Mouse (Mus musculus) adrenal gland, adult 10 weeks (tissue): ENCODE data around the gene Map4k2. TPM values are rescaled to one million over a fixed set of nuclear protein-coding genes. Genes with fewer than 3 reads are reported as not detected.

Experiments used
- polyA plus RNA-seq: library from polyadenylated mRNA; stranded (reverse); fragments of 350-450 nt; fragmentation: Illumina TruSeq; extraction: RNeasy Lipid Tissue Mini Kit (QIAGEN cat#74804); gene quantifications from one replicate; pipeline ENCODE4 v1.2.3, GENCODE M21; 2014; ENCODE audit warnings: low read depth, low replicate concordance

Gene Map4k2
- 6.2 TPM for polyA plus RNA-seq

DNA sequence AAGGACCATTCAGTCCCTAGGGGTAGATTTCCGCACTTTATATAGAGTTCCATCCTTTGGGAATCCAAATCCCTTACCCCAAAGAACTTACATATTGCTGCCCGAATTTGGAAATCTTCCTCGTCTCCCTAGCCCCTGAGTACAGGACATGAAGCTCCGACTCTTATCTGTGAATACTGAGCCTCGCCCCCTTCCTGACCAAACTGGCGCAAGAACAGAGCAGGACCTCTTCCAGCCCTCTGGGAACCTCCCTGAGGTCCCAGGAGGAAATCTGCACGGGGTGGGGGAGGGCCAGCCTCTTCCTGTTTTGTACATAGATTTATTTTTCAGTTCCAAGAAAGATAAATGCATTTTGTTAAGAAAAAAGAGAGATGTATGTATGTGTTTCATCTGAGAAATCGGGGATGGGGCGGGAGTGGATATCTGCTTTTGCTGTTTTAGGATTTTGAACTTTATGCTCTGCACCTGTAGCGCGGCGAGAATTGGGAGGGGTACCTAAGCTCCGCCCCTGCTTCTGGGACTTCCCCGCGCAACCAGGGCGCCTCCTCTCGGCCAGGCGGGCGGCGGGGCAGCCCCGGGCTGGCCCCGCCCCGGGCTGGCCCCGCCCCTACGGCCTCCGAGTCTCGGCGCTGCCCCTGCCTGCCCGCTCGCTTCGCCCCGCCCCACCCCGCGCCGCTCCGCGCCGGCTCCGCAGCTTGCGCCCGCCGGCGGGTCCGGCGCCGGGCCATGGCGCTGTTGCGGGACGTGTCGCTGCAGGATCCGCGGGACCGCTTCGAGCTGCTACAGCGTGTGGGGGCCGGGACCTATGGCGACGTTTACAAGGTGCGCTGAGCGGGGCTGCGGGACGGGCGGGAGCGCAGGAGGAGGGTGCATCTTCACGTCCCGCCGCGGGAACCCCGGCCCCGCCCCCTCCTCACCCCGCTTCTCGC lies at the start of gene Map4k2:
Map4k2 (plus strand) TSS at position 612 of the 929 bp plus-strand sequence.

DNA sequence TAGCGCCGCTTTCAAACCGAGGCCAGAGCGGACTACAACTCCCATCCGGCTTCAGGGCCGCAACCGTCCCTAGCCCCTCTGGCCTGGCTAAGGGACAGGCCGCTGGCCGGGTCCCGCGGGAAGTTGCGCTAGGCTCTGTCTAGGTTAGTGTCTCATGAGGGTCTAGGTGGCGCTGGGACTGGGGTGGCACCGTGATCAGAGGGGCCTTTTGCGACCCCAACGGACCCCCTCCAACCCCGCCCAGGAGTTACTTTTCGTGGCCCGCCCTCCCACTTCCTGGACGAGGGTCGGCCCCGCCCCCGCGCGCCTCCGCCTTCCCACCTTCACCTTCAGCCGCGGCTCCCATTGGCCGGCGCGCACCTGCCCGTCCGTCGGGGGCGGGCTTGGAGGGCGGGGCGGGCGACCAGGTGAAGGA lies 34.8 kb upstream of the Map4k2 start, which contains the start of gene Cdc42bpg:
Cdc42bpg (plus strand) TSS at position 320 of the 415 bp plus-strand sequence.

DNA sequence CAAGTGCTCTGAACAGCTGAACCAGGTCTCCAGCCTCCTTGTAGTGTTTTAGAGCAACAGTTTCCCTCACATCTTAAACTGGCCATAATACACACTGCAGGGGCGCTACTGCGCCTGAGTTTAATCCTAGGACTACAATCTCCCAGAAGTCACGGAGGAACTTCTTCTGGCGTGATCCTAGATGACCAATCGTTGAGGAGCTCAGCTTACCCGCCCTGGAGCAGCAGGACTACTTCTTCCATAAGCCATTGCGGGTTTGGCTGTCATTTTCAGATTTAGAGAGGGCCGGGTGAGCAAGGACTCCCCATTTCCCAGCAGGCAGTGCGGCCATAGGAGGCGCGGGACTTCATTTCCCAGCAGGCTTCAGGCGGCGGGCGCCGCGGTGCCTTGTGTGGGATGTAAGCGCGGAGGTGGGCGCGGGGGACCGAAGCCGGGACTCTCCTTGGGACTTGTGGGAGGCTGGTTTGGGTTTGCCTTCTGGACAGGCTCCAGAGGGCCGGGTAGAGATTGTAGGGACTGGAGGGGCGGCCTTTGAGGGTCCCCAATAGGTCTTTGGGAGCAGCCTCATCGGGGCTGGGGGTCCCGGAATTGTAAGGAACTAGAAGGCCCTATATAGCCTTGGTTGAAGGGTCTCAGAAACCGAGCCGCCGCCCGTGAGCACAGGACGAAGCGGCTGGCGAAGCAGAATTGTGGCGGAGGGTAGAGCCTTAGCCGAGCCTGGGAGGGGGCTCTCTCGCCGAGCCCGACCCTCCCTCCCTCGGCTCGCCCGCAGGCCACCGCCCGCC lies 6.1 kb upstream of the Map4k2 start, which contains the start of gene Men1:
Men1 (plus strand) TSS at position 307 of the 785 bp plus-strand sequence.

DNA sequence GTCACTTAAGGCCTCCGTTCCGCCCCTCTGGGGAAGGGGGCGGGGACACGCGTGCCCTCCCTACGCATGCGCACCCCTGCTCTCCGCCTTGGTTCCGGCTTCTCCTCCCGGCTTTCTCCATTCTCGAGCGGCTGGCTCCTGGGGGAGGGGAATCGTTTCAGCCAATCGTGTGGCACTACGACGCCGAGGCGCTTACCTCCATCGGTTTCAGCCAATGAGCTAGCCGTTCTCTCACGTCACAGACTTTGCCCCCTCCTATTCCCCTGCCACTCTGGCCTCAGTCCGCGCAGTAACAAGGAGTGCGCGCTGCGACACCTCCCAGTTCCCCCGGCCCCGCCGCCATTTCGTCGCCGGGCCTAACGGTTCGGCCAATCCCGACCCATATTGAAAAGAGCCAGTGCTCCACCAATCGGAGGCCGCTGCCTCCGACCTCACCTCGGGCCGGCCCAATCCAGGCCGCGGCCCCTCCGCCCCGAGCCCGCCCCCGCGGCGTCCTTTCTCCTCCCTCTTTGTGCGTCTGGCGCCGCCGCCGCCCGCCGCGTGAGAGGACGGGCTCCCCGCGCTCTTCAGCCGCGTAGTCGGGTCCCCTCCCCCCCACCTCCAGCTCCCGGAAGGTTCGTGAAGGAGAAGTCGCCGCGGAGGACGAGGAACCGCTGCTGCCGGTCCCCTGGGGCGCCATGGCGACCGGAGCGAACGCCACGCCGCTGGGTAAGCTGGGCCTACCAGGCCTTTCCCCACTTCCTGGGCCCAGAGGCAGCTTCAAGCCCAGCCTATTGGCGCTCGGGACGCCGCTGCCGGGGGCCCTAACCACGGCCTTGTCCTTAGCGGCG lies 22.7 kb downstream of the Map4k2 start, which contains the start of gene Sf1:
Sf1 (plus strand) TSS at position 280 of the 830 bp plus-strand sequence.

DNA sequence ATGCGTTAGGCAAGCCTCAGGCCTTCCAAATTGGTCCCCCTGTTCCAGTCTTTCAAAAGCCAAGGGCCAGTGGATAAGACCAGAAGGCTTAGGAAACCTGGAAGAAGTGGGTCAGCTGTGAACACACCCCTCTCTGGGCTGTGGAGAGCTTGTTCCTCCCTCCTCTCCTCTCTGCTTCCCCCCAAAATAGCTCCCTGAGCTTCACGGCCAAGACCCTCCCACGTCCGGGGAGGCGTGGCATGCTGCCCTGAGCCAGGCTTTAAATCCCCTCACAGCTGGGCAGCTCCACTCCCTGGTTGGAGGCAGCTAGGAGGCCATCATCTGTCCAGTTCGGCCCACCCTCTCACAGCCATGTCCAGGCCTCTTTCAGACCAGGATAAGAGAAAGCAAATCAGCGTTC lies 43.2 kb downstream of the Map4k2 start, which contains the start of gene Pygm:
Pygm (plus strand) TSS at position 272 of the 400 bp plus-strand sequence.

DNA sequence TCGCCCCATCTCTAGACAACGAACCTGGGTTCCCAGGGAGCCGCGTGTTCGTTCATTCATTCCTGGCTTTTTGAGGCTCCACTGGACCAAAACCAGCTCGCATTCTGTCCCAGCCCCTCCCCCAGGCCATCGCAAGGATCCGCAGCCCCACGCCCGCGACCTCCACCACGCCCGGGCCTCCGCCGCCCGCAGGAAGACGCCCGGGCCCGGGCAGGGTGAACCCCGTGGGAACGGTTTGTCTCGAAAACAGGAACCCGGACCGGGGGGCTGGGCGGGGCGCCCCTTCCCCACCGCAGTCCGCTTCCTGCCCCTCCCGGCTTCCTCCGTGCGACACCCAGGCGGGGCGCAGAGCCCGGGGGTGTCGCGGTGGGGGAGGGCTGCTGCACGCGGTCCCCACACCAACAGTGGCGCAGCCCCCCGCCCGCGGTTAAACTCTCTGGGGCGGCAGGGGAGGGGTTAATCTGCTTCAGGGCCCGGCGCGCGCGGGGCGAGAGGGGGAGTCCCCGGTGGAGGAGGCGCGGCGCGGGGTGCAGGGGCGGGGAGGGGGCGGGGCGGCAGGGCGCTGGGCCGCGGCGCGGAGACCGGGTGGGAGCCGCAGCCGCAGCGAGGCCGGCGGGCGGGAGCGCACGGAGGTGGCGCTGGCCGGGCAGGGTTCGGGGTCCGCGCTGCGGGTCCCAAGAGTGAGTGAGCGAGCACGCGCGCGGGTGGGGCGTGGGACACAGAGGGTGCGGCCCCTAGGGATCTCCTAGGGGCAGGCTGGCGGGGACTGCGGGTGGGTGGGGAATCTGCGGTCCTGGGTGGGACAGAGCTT lies 58.6 kb downstream of the Map4k2 start, which contains the start of gene Rasgrp2:
Rasgrp2 (plus strand) TSS at position 56 of the 811 bp plus-strand sequence.

Other genes with a start within 250 kb of the Map4k2 start
- gene AC131692.1, start 246.7 kb upstream of the Map4k2 start, polyA plus RNA-seq, result not detected
- gene Naaladl1, start 235.4 kb upstream of the Map4k2 start, polyA plus RNA-seq, result not detected
- 0.70 TPM for gene Sac3d1, start 222.5 kb upstream of the Map4k2 start, polyA plus RNA-seq
- 4.0 TPM for gene Snx15, start 212.8 kb upstream of the Map4k2 start, polyA plus RNA-seq
- not detected for gene Batf2, start 200.2 kb upstream of the Map4k2 start, polyA plus RNA-seq
- 2.3 TPM for gene Arl2, start 199.6 kb upstream of the Map4k2 start, polyA plus RNA-seq
- gene Majin, start 156.7 kb upstream of the Map4k2 start, polyA plus RNA-seq, result not detected
- not detected for gene Gpha2, start 114.8 kb upstream of the Map4k2 start, polyA plus RNA-seq
- gene Ppp2r5b, start 105.3 kb upstream of the Map4k2 start, polyA plus RNA-seq, result 3.4 TPM
- not detected for gene Atg2a, start 99.5 kb upstream of the Map4k2 start, polyA plus RNA-seq
- 14.9 TPM for gene Ehd1, start 64.4 kb upstream of the Map4k2 start, polyA plus RNA-seq
- gene Cdc42bpg, start 34.7 kb upstream of the Map4k2 start, polyA plus RNA-seq, result 2.4 TPM
- 8.8 TPM for gene Men1, start 6.2 kb upstream of the Map4k2 start, polyA plus RNA-seq
- 125 TPM for gene Sf1, start 22.6 kb downstream of the Map4k2 start, polyA plus RNA-seq
- 47.0 TPM for gene Pygm, start 43.3 kb downstream of the Map4k2 start, polyA plus RNA-seq
- 4.1 TPM for gene Rasgrp2, start 58.2 kb downstream of the Map4k2 start, polyA plus RNA-seq
- gene Nrxn2, start 77.6 kb downstream of the Map4k2 start, polyA plus RNA-seq, result 0.17 TPM
- gene Slc22a12, start 201.9 kb downstream of the Map4k2 start, polyA plus RNA-seq, result not detected